Mouse (Mus musculus): ENCODE measurements around the gene Thumpd2. TPM values are rescaled to one million over a fixed set of nuclear protein-coding genes. Genes with fewer than 3 reads are reported as not detected.

The Thumpd2 gene
- total RNA-seq, 2 experiments from 2014 or later: 5.1 to 6.7 TPM

DNA sequence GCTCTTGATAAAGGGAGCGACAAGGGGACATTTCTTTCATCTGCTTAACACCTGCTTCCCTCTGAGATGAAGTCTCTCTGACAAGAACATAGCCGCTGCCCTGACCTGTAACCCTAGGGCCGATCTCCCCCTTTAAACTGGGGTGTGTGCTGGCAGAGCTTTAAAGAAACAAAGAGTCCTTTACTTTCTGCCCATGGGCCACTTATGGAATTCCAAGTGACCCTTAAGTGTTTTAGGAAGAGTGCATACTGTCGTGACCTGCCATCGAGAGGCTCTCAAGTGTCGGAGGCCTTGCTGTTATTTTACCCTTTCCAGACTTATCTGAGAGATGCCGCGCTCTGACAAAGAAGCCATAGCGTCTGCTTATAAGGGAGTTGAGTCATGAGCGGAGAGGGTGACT, 84.8 kb downstream of the Thumpd2 start:
- DNase-seq (ENCODE audit: low spot score in 2 of 2): no peak

- no peak for DNase-seq (ENCODE audit: low spot score in 2 of 2)
These were observed 87.6 kb downstream of the Thumpd2 start for GRCm38 (mm10) chr17:80977245-80977644.

Other genes starting within 250 kb of the Thumpd2 start
- 1 to 10 TPM; 1.2 TPM for gene Tmem178, start 120.5 kb downstream of the Thumpd2 start, total RNA-seq (2021)